27 mouse cellular contexts compared by ENCODE assay signal in the genomic region with DNA sequence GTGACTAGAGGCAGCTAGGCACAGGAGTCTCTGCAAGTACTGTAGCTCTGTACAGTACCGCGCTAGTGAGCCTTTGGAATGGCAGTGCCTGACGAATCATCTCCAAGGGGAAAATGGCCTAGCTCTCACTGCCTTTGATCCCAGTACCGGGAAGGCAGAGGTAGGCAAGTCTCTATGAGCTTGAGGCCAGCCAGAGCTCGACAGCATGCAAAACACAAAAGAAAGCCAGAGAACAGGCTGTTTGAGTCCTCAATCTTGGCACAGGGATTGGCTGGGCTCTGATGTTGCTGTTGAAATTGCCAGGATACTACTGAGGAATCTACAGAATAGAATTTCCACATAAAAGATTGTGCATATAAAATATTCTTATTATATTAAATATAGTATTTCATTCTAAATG. TPM values are rescaled to one million over a fixed set of nuclear protein-coding genes. Genes with fewer than 3 reads are reported as not detected.
DNase-seq lines count a peak whose midpoint lies in the region; ATAC-seq and TF ChIP-seq lines count a peak whose summit lies in the region.
"Had no signal": no experiment of that assay in that cellular context is flagged by ENCODE, and none has a peak within 500 bp of the region (broad histone marks: within the 10 kb centered on the region; RNA-seq: fewer than 3 reads in every experiment).

No protein-coding gene starts in this region.

- ATAC-seq in forebrain, postnatal 0 days: no peak
- ATAC-seq in forebrain, embryonic 16.5 days: no peak
- ATAC-seq: activated CD4-positive, CD25-positive, alpha-beta regulatory T cell, adult 4 months; CD4-positive, CD25-positive, alpha-beta regulatory T cell, adult 4 months; forebrain, embryonic 13.5 days; forebrain, embryonic 15.5 days; Patski had no signal

- no peak overlapping the region for H3K9ac ChIP-seq in forebrain, postnatal 0 days
- no peak overlapping the region for H3K9ac ChIP-seq in forebrain, embryonic 16.5 days (replicated peaks; ENCODE audit: low read depth, low read length)
- H3K9ac ChIP-seq: embryonic facial prominence, embryonic 12.5 days; forebrain, embryonic 13.5 days; forebrain, embryonic 15.5 days had no signal

- no peak for TF ChIP-seq CTCF in forebrain, postnatal 0 days (IDR thresholded peaks at IDR 0.05; ENCODE audit: low read depth)
- TF ChIP-seq CTCF in layer of hippocampus, adult 2 months (conservative IDR thresholded peaks at IDR 0.05): no peak

- no peak overlapping the region for H3K27ac ChIP-seq in forebrain, postnatal 0 days (ENCODE audit: low read depth, low read length)
- no peak overlapping the region for H3K27ac ChIP-seq in forebrain, embryonic 16.5 days (ENCODE audit: low read length)
- H3K27ac ChIP-seq in layer of hippocampus, adult 2 months: peak overlapping the region; percentile 59
- H3K27ac ChIP-seq: embryonic facial prominence, embryonic 10.5 days; embryonic facial prominence, embryonic 12.5 days; forebrain, embryonic 13.5 days; forebrain, embryonic 15.5 days had no signal

- H3K4me3 ChIP-seq in forebrain, postnatal 0 days (ENCODE audit: low read depth, low read length): no peak overlapping the region
- H3K4me3 ChIP-seq in forebrain, embryonic 16.5 days (replicated peaks; ENCODE audit: low read length): no peak overlapping the region
- H3K4me3 ChIP-seq in layer of hippocampus, adult 2 months: no peak overlapping the region
- H3K4me3 ChIP-seq: embryonic facial prominence, embryonic 10.5 days; embryonic facial prominence, embryonic 12.5 days; forebrain, embryonic 13.5 days; forebrain, embryonic 15.5 days had no signal

- WGBS in forebrain, postnatal 0 days: 66% methylated on average over 5 of the region's 5 CpGs
- WGBS in forebrain, embryonic 16.5 days: 78% methylated on average over 5 of the region's 5 CpGs

- no peaks in the 10 kb centered on the region for H3K27me3 ChIP-seq in forebrain, postnatal 0 days (ENCODE audit: insufficient read depth, low read length)
- no peaks in the 10 kb centered on the region for H3K27me3 ChIP-seq in forebrain, embryonic 16.5 days (replicated peaks; ENCODE audit: control insufficient read depth, insufficient read depth, low read length)
- H3K27me3 ChIP-seq: CH12.LX; embryonic facial prominence, embryonic 12.5 days; forebrain, embryonic 13.5 days; forebrain, embryonic 15.5 days; Patski had no signal

- no peaks in the 10 kb centered on the region for H3K9me3 ChIP-seq in forebrain, postnatal 0 days (ENCODE audit: low read length)
- no peaks in the 10 kb centered on the region for H3K9me3 ChIP-seq in forebrain, embryonic 16.5 days (ENCODE audit: control insufficient read depth, low read length)
- H3K9me3 ChIP-seq: embryonic facial prominence, embryonic 10.5 days; embryonic facial prominence, embryonic 12.5 days; forebrain, embryonic 13.5 days; forebrain, embryonic 15.5 days; G1E had no signal

- no peaks in the 10 kb centered on the region for H3K4me1 ChIP-seq in forebrain, postnatal 0 days (ENCODE audit: insufficient read depth)
- peaks cover 11% of the 10 kb centered on the region for H3K4me1 ChIP-seq in forebrain, embryonic 16.5 days (replicated peaks; ENCODE audit: control insufficient read depth, insufficient read depth, low read length)
- H3K4me1 ChIP-seq: embryonic facial prominence, embryonic 10.5 days; embryonic facial prominence, embryonic 12.5 days had no signal

- DNase-seq in forebrain, postnatal 0 days: peak; percentile 36
- DNase-seq in layer of hippocampus, adult 2 months (ENCODE audit: low spot score in 2 of 2): no peak
- DNase-seq in layer of hippocampus, postnatal 25 days (ENCODE audit: extremely low spot score in 1 of 2, low spot score in 1 of 2): no peak
- DNase-seq in layer of hippocampus, postnatal 36 days: peak; percentile 25 to 27
- DNase-seq in layer of hippocampus, adult 9-10 months (ENCODE audit: low spot score): no peak
- DNase-seq: adrenal gland, adult 8-10 months; adrenal gland, postnatal 14 days; adrenal gland, postnatal 36 days; B cell, adult 2 months; cerebellum, adult 11-12 months; cerebellum, adult 2 months; cerebellum, adult 9-10 months; cerebellum, postnatal 10 days; cerebellum, postnatal 25 days had no signal

- no peak overlapping the region for H3K4me2 ChIP-seq in forebrain, postnatal 0 days (ENCODE audit: low read depth)
- no peak overlapping the region for H3K4me2 ChIP-seq in forebrain, embryonic 16.5 days (ENCODE audit: low read length)
- H3K4me2 ChIP-seq: embryonic facial prominence, embryonic 12.5 days; forebrain, embryonic 13.5 days; forebrain, embryonic 15.5 days had no signal

- H3K36me3 ChIP-seq in forebrain, postnatal 0 days (ENCODE audit: insufficient read depth): no peaks in the 10 kb centered on the region
- no peaks in the 10 kb centered on the region for H3K36me3 ChIP-seq in forebrain, embryonic 16.5 days (ENCODE audit: control insufficient read depth, insufficient read depth)
- H3K36me3 ChIP-seq: embryonic facial prominence, embryonic 10.5 days; embryonic facial prominence, embryonic 12.5 days; forebrain, embryonic 15.5 days; G1E had no signal

RNA-seq across cellular contexts. Expression of a gene that starts 12.7 kb away (rescaled TPM):
- total RNA-seq in forebrain, postnatal 0 days (2014; rRNA removed): 24.7 and 26.8 TPM in 2 replicates
- 18.8 and 22.7 TPM in 2 replicates for polyA plus RNA-seq in forebrain, postnatal 0 days (2015; fragmentation: Nextera tagmentation; extraction: Ambion mirVana)
- 19.1 and 22.4 TPM in 2 replicates for polyA plus RNA-seq in forebrain, embryonic 16.5 days (2015; fragmentation: Nextera tagmentation; extraction: Ambion mirVana)
- total RNA-seq in layer of hippocampus, adult 2 months (2021): 10 to 100 TPM in 1 of 2 experiments, 1 to 10 TPM in 1; 9.3 to 11.0 TPM
- 10 to 100 TPM in 1 of 2 experiments, 1 to 10 TPM in 1; 9.9 to 11.1 TPM for total RNA-seq in layer of hippocampus, postnatal 25 days (2021)
- 10 to 100 TPM; 11.0 to 11.7 TPM for total RNA-seq in layer of hippocampus, postnatal 36 days (2021)

RNA-seq across cellular contexts. Expression of a gene that starts 12.8 kb away (rescaled TPM):
- total RNA-seq in forebrain, postnatal 0 days (2014; rRNA removed): 31.0 and 31.9 TPM in 2 replicates
- polyA plus RNA-seq in forebrain, postnatal 0 days (2015; fragmentation: Nextera tagmentation; extraction: Ambion mirVana): 29.8 and 42.5 TPM in 2 replicates
- polyA plus RNA-seq in forebrain, embryonic 16.5 days (2015; fragmentation: Nextera tagmentation; extraction: Ambion mirVana): 56.7 and 58.2 TPM in 2 replicates
- total RNA-seq in layer of hippocampus, adult 2 months (2021): 100 to 1,000 TPM; 149 to 152 TPM
- total RNA-seq in layer of hippocampus, postnatal 25 days (2021): 100 to 1,000 TPM; 134 to 158 TPM
- total RNA-seq in layer of hippocampus, postnatal 36 days (2021): 100 to 1,000 TPM; 160 to 172 TPM

RNA-seq across cellular contexts. Expression of a gene that starts 13.8 kb away (rescaled TPM):
- total RNA-seq in forebrain, postnatal 0 days (2014; rRNA removed): 0.10 TPM in 1 of 2 replicates, not detected in the other
- not detected in 2 replicates for polyA plus RNA-seq in forebrain, postnatal 0 days (2015; fragmentation: Nextera tagmentation; extraction: Ambion mirVana)
- not detected in 2 replicates for polyA plus RNA-seq in forebrain, embryonic 16.5 days (2015; fragmentation: Nextera tagmentation; extraction: Ambion mirVana)
- not detected for total RNA-seq in layer of hippocampus, adult 2 months (2021)
- under 1 TPM in 1 of 2 experiments, not detected in 1; 0.25 TPM for total RNA-seq in layer of hippocampus, postnatal 25 days (2021)
- under 1 TPM; 0.27 to 0.33 TPM for total RNA-seq in layer of hippocampus, postnatal 36 days (2021)
- total RNA-seq: adrenal gland, adult 18-20 months; adrenal gland, adult 8-10 months; adrenal gland, postnatal 14 days; adrenal gland, postnatal 36 days; CH12.LX; G1E had no signal
- polyA plus RNA-seq: activated CD4-positive, CD25-positive, alpha-beta regulatory T cell, adult 4 months; cortical plate, adult 2 months; embryonic facial prominence, embryonic 10.5 days; embryonic facial prominence, embryonic 12.5 days; embryonic facial prominence, embryonic 14.5 days; forebrain, embryonic 13.5 days; forebrain, embryonic 15.5 days; Patski had no signal

RNA-seq across cellular contexts. Expression of a gene that starts 13.8 kb away (rescaled TPM):
- 1.0 and 2.9 TPM in 2 replicates for total RNA-seq in forebrain, postnatal 0 days (2014; rRNA removed)
- polyA plus RNA-seq in forebrain, postnatal 0 days (2015; fragmentation: Nextera tagmentation; extraction: Ambion mirVana): 2.6 and 3.2 TPM in 2 replicates
- polyA plus RNA-seq in forebrain, embryonic 16.5 days (2015; fragmentation: Nextera tagmentation; extraction: Ambion mirVana): 1.7 and 1.8 TPM in 2 replicates
- 1 to 10 TPM; 2.5 to 3.8 TPM for total RNA-seq in layer of hippocampus, adult 2 months (2021)
- total RNA-seq in layer of hippocampus, postnatal 25 days (2021): 1 to 10 TPM; 2.0 to 2.5 TPM
- total RNA-seq in layer of hippocampus, postnatal 36 days (2021): 1 to 10 TPM; 2.2 to 2.6 TPM
- polyA plus RNA-seq: G1E had no signal

RNA-seq across cellular contexts. Expression of a gene that starts 47.0 kb away (rescaled TPM):
- total RNA-seq in forebrain, postnatal 0 days (2014; rRNA removed): 34.6 and 41.7 TPM in 2 replicates
- polyA plus RNA-seq in forebrain, postnatal 0 days (2015; fragmentation: Nextera tagmentation; extraction: Ambion mirVana): 5.7 and 9.6 TPM in 2 replicates
- polyA plus RNA-seq in forebrain, embryonic 16.5 days (2015; fragmentation: Nextera tagmentation; extraction: Ambion mirVana): 14.3 and 15.1 TPM in 2 replicates
- total RNA-seq in layer of hippocampus, adult 2 months (2021): 10 to 100 TPM; 30.9 to 32.9 TPM
- total RNA-seq in layer of hippocampus, postnatal 25 days (2021): 10 to 100 TPM; 25.6 to 28.4 TPM
- 10 to 100 TPM; 29.5 to 30.8 TPM for total RNA-seq in layer of hippocampus, postnatal 36 days (2021)
- total RNA-seq: CH12.LX had no signal
- polyA plus RNA-seq: activated CD4-positive, CD25-positive, alpha-beta regulatory T cell, adult 4 months; CD4-positive, CD25-positive, alpha-beta regulatory T cell, adult 4 months; G1E had no signal

Comparison
In these comparisons a context has a peak if more than half of its experiments do, and no peak if none do; other contexts are left out.
1. DNase-seq: peak in forebrain, postnatal 0 days (single experiment) and layer of hippocampus, postnatal 36 days (2 of 2); none in layer of hippocampus, adult 2 months (0 of 2), layer of hippocampus, postnatal 25 days (0 of 2) and layer of hippocampus, adult 9-10 months (single experiment).